Mouse (Mus musculus): ENCODE measurements at regions not wholly inside any gene's neighbourhood (a gene's known extent, or its start where the extent isn't known, plus 50 kb on each side); places are given as distances from the start of the nearest gene placed in this dataset.

GRCm38 (mm10) chr12:71578006-71578405 lies 252.9 kb upstream of the Daam1 start:
- H3K27ac ChIP-seq (replicated peaks; ENCODE audit: low read depth, low read length) = no peak overlapping the region
- H3K4me1 ChIP-seq (ENCODE audit: control insufficient read depth, insufficient read depth, low read length) = 0 out of 2 replicates have a peak, but pooled peaks cover 4% of the 10 kb centered on the region
- no peaks in the 10 kb centered on the region for H3K9me3 ChIP-seq (ENCODE audit: control insufficient read depth, low read length)
- H3K4me3 ChIP-seq (ENCODE audit: low read depth, low read length) = no peak overlapping the region
- H3K9ac ChIP-seq (ENCODE audit: low read length) = no peak overlapping the region
- H3K36me3 ChIP-seq (ENCODE audit: control insufficient read depth, insufficient read depth, low read length) = no peaks in the 10 kb centered on the region
- H3K4me2 ChIP-seq (ENCODE audit: low read depth, severe bottlenecking) = no peak overlapping the region
- no peaks in the 10 kb centered on the region for H3K27me3 ChIP-seq (ENCODE audit: control insufficient read depth, insufficient read depth, low read length)
- ATAC-seq (ENCODE audit: insufficient number of reproducible peaks, low FRiP score, low TSS enrichment, low read depth) (no peak), DNase-seq (ENCODE audit: low spot score) (no peak)
- 74% methylated on average over 9 of the region's 9 CpGs for WGBS

GRCm38 (mm10) chr12:71578912-71579311 lies 252.0 kb upstream of the Daam1 start:
- Histone ChIP-seq H3K4me3 (ENCODE audit: low read depth, low read length) (no peak overlapping the region), H3K9ac (ENCODE audit: low read length) (no peak overlapping the region), H3K27ac (replicated peaks; ENCODE audit: low read depth, low read length) (no peak overlapping the region), H3K4me2 (ENCODE audit: low read depth, severe bottlenecking) (no peak overlapping the region), H3K36me3 (ENCODE audit: control insufficient read depth, insufficient read depth, low read length) (no peaks in the 10 kb centered on the region), H3K9me3 (ENCODE audit: control insufficient read depth, low read length) (no peaks in the 10 kb centered on the region), H3K4me1 (ENCODE audit: control insufficient read depth, insufficient read depth, low read length) (0 out of 2 replicates have a peak, but pooled peaks cover 4% of the 10 kb centered on the region), H3K27me3 (ENCODE audit: control insufficient read depth, insufficient read depth, low read length) (no peaks in the 10 kb centered on the region)
- DNase-seq (ENCODE audit: low spot score) (no peak), ATAC-seq (ENCODE audit: insufficient number of reproducible peaks, low FRiP score, low TSS enrichment, low read depth) (no peak)
- 42% methylated on average over 11 of the region's 11 CpGs for WGBS

- Histone ChIP-seq H3K27ac (replicated peaks; ENCODE audit: low read depth, low read length) (no peak overlapping the region), H3K4me3 (ENCODE audit: low read depth, low read length) (no peak overlapping the region), H3K9me3 (ENCODE audit: control insufficient read depth, low read length) (no peaks in the 10 kb centered on the region), H3K36me3 (ENCODE audit: control insufficient read depth, insufficient read depth, low read length) (no peaks in the 10 kb centered on the region), H3K4me2 (ENCODE audit: low read depth, severe bottlenecking) (no peak overlapping the region), H3K27me3 (ENCODE audit: control insufficient read depth, insufficient read depth, low read length) (no peaks in the 10 kb centered on the region), H3K9ac (ENCODE audit: low read length) (no peak overlapping the region), H3K4me1 (ENCODE audit: control insufficient read depth, insufficient read depth, low read length) (0 out of 2 replicates have a peak, but pooled peaks cover 4% of the 10 kb centered on the region)
- 87% methylated on average over 12 of the region's 12 CpGs for whole genome bisulfite sequencing
- DNase-seq (ENCODE audit: low spot score) = no peak
- no peak for ATAC-seq (ENCODE audit: insufficient number of reproducible peaks, low FRiP score, low TSS enrichment, low read depth)
Observed at GRCm38 (mm10) chr12:71580532-71581290, 250.2 kb upstream of the Daam1 start.

GRCm38 (mm10) chr12:71584618-71585017 lies 246.3 kb upstream of the Daam1 start:
- Histone ChIP-seq H3K4me3 (ENCODE audit: low read depth, low read length) (no peak overlapping the region), H3K9ac (ENCODE audit: low read length) (no peak overlapping the region), H3K4me1 (ENCODE audit: control insufficient read depth, insufficient read depth, low read length) (no peaks in the 10 kb centered on the region), H3K9me3 (ENCODE audit: control insufficient read depth, low read length) (no peaks in the 10 kb centered on the region), H3K27me3 (ENCODE audit: control insufficient read depth, insufficient read depth, low read length) (no peaks in the 10 kb centered on the region), H3K4me2 (ENCODE audit: low read depth, severe bottlenecking) (no peak overlapping the region), H3K36me3 (ENCODE audit: control insufficient read depth, insufficient read depth, low read length) (no peaks in the 10 kb centered on the region), H3K27ac (replicated peaks; ENCODE audit: low read depth, low read length) (no peak overlapping the region)
- ATAC-seq (ENCODE audit: insufficient number of reproducible peaks, low FRiP score, low TSS enrichment, low read depth) (no peak), DNase-seq (ENCODE audit: low spot score) (no peak)
- 77% methylated on average over 8 of the region's 8 CpGs for WGBS

GRCm38 (mm10) chr12:71598641-71599040 lies 232.2 kb upstream of the Daam1 start:
- Histone ChIP-seq H3K9me3 (ENCODE audit: control insufficient read depth, low read length) (no peaks in the 10 kb centered on the region), H3K4me2 (ENCODE audit: low read depth, severe bottlenecking) (no peak overlapping the region), H3K4me1 (ENCODE audit: control insufficient read depth, insufficient read depth, low read length) (no peaks in the 10 kb centered on the region), H3K4me3 (ENCODE audit: low read depth, low read length) (no peak overlapping the region), H3K27ac (replicated peaks; ENCODE audit: low read depth, low read length) (no peak overlapping the region), H3K36me3 (ENCODE audit: control insufficient read depth, insufficient read depth, low read length) (no peaks in the 10 kb centered on the region), H3K27me3 (ENCODE audit: control insufficient read depth, insufficient read depth, low read length) (no peaks in the 10 kb centered on the region), H3K9ac (ENCODE audit: low read length) (no peak overlapping the region)
- ATAC-seq (ENCODE audit: insufficient number of reproducible peaks, low FRiP score, low TSS enrichment, low read depth) (no peak), DNase-seq (ENCODE audit: low spot score) (no peak)
- 41% methylated on average over 9 of the region's 9 CpGs for WGBS

- Histone ChIP-seq H3K4me1 (ENCODE audit: control insufficient read depth, insufficient read depth, low read length) (no peaks in the 10 kb centered on the region), H3K4me3 (ENCODE audit: low read depth, low read length) (no peak overlapping the region), H3K27ac (replicated peaks; ENCODE audit: low read depth, low read length) (no peak overlapping the region), H3K9me3 (ENCODE audit: control insufficient read depth, low read length) (no peaks in the 10 kb centered on the region), H3K9ac (ENCODE audit: low read length) (no peak overlapping the region), H3K27me3 (ENCODE audit: control insufficient read depth, insufficient read depth, low read length) (no peaks in the 10 kb centered on the region), H3K4me2 (ENCODE audit: low read depth, severe bottlenecking) (no peak overlapping the region), H3K36me3 (ENCODE audit: control insufficient read depth, insufficient read depth, low read length) (no peaks in the 10 kb centered on the region)
- DNase-seq (ENCODE audit: low spot score) (no peak), ATAC-seq (ENCODE audit: insufficient number of reproducible peaks, low FRiP score, low TSS enrichment, low read depth) (no peak)
- 86% methylated on average over 8 of the region's 8 CpGs for WGBS
Observed at GRCm38 (mm10) chr12:71601091-71601690, 229.7 kb upstream of the Daam1 start.

GRCm38 (mm10) chr12:71603136-71603535 lies 227.7 kb upstream of the Daam1 start:
- no peaks in the 10 kb centered on the region for H3K27me3 ChIP-seq (ENCODE audit: control insufficient read depth, insufficient read depth, low read length)
- 90% methylated on average over 10 of the region's 10 CpGs for WGBS
- H3K9me3 ChIP-seq (ENCODE audit: control insufficient read depth, low read length) = no peaks in the 10 kb centered on the region
- DNase-seq (ENCODE audit: low spot score) (no peak), ATAC-seq (ENCODE audit: insufficient number of reproducible peaks, low FRiP score, low TSS enrichment, low read depth) (no peak)
- no peaks in the 10 kb centered on the region for H3K36me3 ChIP-seq (ENCODE audit: control insufficient read depth, insufficient read depth, low read length)
- H3K9ac ChIP-seq (ENCODE audit: low read length) = no peak overlapping the region
- no peak overlapping the region for H3K4me2 ChIP-seq (ENCODE audit: low read depth, severe bottlenecking)
- no peaks in the 10 kb centered on the region for H3K4me1 ChIP-seq (ENCODE audit: control insufficient read depth, insufficient read depth, low read length)
- H3K4me3 ChIP-seq (ENCODE audit: low read depth, low read length) = no peak overlapping the region
- no peak overlapping the region for H3K27ac ChIP-seq (replicated peaks; ENCODE audit: low read depth, low read length)

GRCm38 (mm10) chr12:71606366-71606765 lies 224.5 kb upstream of the Daam1 start:
- no peak overlapping the region for H3K9ac ChIP-seq (ENCODE audit: low read length)
- ATAC-seq (ENCODE audit: insufficient number of reproducible peaks, low FRiP score, low TSS enrichment, low read depth) (no peak), DNase-seq (ENCODE audit: low spot score) (no peak)
- no peaks in the 10 kb centered on the region for H3K27me3 ChIP-seq (ENCODE audit: control insufficient read depth, insufficient read depth, low read length)
- H3K36me3 ChIP-seq (ENCODE audit: control insufficient read depth, insufficient read depth, low read length) = no peaks in the 10 kb centered on the region
- H3K4me2 ChIP-seq (ENCODE audit: low read depth, severe bottlenecking) = no peak overlapping the region
- no peaks in the 10 kb centered on the region for H3K4me1 ChIP-seq (ENCODE audit: control insufficient read depth, insufficient read depth, low read length)
- no peaks in the 10 kb centered on the region for H3K9me3 ChIP-seq (ENCODE audit: control insufficient read depth, low read length)
- H3K27ac ChIP-seq (replicated peaks; ENCODE audit: low read depth, low read length) = no peak overlapping the region
- no peak overlapping the region for H3K4me3 ChIP-seq (ENCODE audit: low read depth, low read length)
- 89% methylated on average over 3 of the region's 3 CpGs for WGBS

All from limb, embryonic 11.5 days (tissue).